Mouse (Mus musculus) bone marrow, adult 2 months (tissue): ENCODE data around the gene Dph3.

Experiments used
- CTCF ChIP-seq: fragments of 200-500 bp; IDR thresholded peaks from 2 replicates; pipeline ENCODE4 v1.5.1; 2011; ENCODE audit warnings: low read length, control low read depth; ENCODE audit not compliant: control insufficient read depth, insufficient read depth
- POLR2A ChIP-seq: fragments of 200-500 bp; IDR thresholded peaks from 2 replicates; pipeline ENCODE4 v1.6.1; 2011; ENCODE audit warnings: low read depth, mild to moderate bottlenecking, control low read depth, low read length, borderline replicate concordance; ENCODE audit not compliant: control insufficient read depth

GRCm38 (mm10) chr14:32093500-32094117, 8.1 kb upstream of the Dph3 start:
- TF ChIP-seq CTCF (no peak), POLR2A (no peak)
